Mouse (Mus musculus): ENCODE data around the gene Itga9. TPM values are rescaled to one million over a fixed set of nuclear protein-coding genes. Genes with fewer than 3 reads are reported as not detected.

Gene Itga9
- polyA plus RNA-seq, 1 experiment from 2014 or later: 5.9 TPM

DNA sequence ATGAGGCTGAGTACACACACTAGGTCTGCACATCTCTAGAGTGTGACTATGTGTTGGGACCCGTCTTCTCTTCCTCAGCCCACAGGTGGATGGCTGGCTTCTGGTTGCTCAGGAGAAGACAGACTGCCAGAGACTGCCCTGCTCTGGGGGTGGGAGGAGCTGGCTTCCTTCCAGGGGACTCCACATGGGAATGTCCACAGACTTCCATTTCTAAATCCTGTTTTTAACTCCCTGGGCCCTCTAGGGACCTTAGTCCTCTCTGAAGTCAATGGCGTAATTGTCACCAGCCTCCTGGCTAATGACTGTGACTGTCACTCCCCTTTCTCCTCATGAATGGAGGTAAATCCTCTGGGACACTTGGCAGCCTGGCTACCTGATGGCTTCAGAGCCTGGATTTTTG is 45.4 kb downstream of the Itga9 start:
- no peak for ATAC-seq
- Histone ChIP-seq H3K9me3 (ENCODE audit: control insufficient read depth) (no peaks in the 10 kb centered on the region), H3K9ac (ENCODE audit: low read depth, low read length) (no peak overlapping the region), H3K27me3 (replicated peaks; ENCODE audit: control insufficient read depth, insufficient read depth, low read length) (no peaks in the 10 kb centered on the region), H3K4me2 (replicated peaks; ENCODE audit: low read depth) (no peak overlapping the region), H3K27ac (ENCODE audit: low read depth, low read length) (no peak overlapping the region), H3K4me3 (ENCODE audit: low read depth, low read length) (no peak overlapping the region), H3K36me3 (ENCODE audit: control insufficient read depth, insufficient read depth) (no peaks in the 10 kb centered on the region), H3K4me1 (replicated peaks; ENCODE audit: control insufficient read depth, insufficient read depth, low read length) (no peaks in the 10 kb centered on the region)
- WGBS: 65% methylated on average over 2 of the region's 2 CpGs
- no peak for TF ChIP-seq CTCF (IDR thresholded peaks at IDR 0.05; ENCODE audit: low read depth)

DNA sequence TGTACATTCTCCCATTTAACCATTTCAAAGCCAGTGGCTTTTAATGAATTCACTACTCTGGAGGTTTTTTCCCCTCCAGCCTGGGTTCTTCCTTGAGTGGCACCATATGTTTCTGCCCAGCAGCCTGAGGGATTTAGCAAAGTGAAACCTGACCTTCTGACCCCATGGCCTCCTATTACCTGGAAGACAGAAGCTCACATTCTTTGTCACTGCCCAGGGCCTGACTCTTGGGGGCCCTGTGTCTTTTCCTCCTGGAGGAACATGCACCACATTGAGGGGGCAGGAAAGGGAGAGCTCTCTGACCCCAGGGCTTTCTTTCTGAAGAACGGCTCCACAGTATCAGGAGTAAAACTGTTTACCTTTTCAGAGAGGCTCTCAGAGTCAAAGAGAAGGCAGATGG is 46.9 kb downstream of the Itga9 start:
- no peak for TF ChIP-seq CTCF (IDR thresholded peaks at IDR 0.05; ENCODE audit: low read depth)
- WGBS: 50% methylated on average over 1 of the region's 1 CpGs
- Histone ChIP-seq H3K4me1 (replicated peaks; ENCODE audit: control insufficient read depth, insufficient read depth, low read length) (no peaks in the 10 kb centered on the region), H3K4me2 (replicated peaks; ENCODE audit: low read depth) (no peak overlapping the region), H3K27me3 (replicated peaks; ENCODE audit: control insufficient read depth, insufficient read depth, low read length) (no peaks in the 10 kb centered on the region), H3K9ac (ENCODE audit: low read depth, low read length) (no peak overlapping the region), H3K27ac (ENCODE audit: low read depth, low read length) (no peak overlapping the region), H3K36me3 (ENCODE audit: control insufficient read depth, insufficient read depth) (0 out of 2 replicates have a peak, but pooled peaks cover 3% of the 10 kb centered on the region), H3K9me3 (ENCODE audit: control insufficient read depth) (no peaks in the 10 kb centered on the region), H3K4me3 (ENCODE audit: low read depth, low read length) (no peak overlapping the region)
- no peak for ATAC-seq

DNA sequence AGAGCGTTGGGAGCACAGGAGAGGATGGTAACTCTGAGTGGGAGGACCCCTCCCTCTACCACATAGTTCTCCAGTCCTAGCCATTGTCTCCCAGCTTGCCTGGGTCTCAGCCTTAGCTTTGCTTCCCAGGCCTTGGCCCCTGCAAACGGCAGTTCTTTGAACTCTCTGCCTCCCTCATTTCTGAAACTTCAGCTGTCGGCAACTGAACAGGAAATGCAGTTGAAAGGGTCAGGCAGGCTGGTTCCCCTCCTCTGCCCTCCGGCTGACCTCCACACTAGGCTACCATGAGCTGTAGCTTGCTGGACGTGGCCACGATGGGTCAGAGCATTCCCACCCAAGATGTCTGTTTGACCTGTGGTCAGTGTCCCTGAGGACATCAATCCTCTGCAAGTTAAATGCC is 48.5 kb downstream of the Itga9 start:
- ATAC-seq: no peak
- Histone ChIP-seq H3K4me1 (replicated peaks; ENCODE audit: control insufficient read depth, insufficient read depth, low read length) (no peaks in the 10 kb centered on the region), H3K36me3 (ENCODE audit: control insufficient read depth, insufficient read depth) (0 out of 2 replicates have a peak, but pooled peaks cover 5% of the 10 kb centered on the region), H3K27me3 (replicated peaks; ENCODE audit: control insufficient read depth, insufficient read depth, low read length) (no peaks in the 10 kb centered on the region), H3K4me3 (ENCODE audit: low read depth, low read length) (no peak overlapping the region), H3K9ac (ENCODE audit: low read depth, low read length) (no peak overlapping the region), H3K9me3 (ENCODE audit: control insufficient read depth) (no peaks in the 10 kb centered on the region), H3K4me2 (replicated peaks; ENCODE audit: low read depth) (no peak overlapping the region), H3K27ac (ENCODE audit: low read depth, low read length) (no peak overlapping the region)
- TF ChIP-seq CTCF (IDR thresholded peaks at IDR 0.05; ENCODE audit: low read depth): no peak
- 30% methylated on average over 6 of the region's 6 CpGs for WGBS

DNA sequence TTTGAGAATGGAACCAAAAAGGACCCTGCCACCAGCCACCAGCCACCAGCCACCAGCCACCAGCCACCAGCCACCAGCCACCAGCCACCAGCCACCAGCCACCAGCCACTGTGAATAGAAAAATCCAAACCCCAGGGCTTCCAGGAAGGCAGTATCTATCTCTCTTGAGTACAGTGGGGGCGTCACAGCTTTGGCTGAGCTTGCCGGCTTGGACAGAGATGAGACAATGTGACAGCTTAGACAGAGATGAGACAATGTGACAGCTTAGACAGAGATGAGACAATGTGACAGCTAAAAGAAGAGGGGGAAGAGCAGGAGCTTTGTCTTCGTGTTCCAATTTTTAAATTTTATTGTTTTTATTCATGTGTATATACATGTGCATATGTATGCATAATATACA is 49.2 kb downstream of the Itga9 start:
- Histone ChIP-seq H3K9ac (ENCODE audit: low read depth, low read length) (no peak overlapping the region), H3K36me3 (ENCODE audit: control insufficient read depth, insufficient read depth) (0 out of 2 replicates have a peak, but pooled peaks cover 5% of the 10 kb centered on the region), H3K4me3 (ENCODE audit: low read depth, low read length) (no peak overlapping the region), H3K4me2 (replicated peaks; ENCODE audit: low read depth) (no peak overlapping the region), H3K9me3 (ENCODE audit: control insufficient read depth) (no peaks in the 10 kb centered on the region), H3K27me3 (replicated peaks; ENCODE audit: control insufficient read depth, insufficient read depth, low read length) (no peaks in the 10 kb centered on the region), H3K27ac (ENCODE audit: low read depth, low read length) (no peak overlapping the region), H3K4me1 (replicated peaks; ENCODE audit: control insufficient read depth, insufficient read depth, low read length) (no peaks in the 10 kb centered on the region)
- ATAC-seq: no peak
- TF ChIP-seq CTCF (IDR thresholded peaks at IDR 0.05; ENCODE audit: low read depth): no peak
- WGBS: 82% methylated on average over 3 of the region's 3 CpGs

DNA sequence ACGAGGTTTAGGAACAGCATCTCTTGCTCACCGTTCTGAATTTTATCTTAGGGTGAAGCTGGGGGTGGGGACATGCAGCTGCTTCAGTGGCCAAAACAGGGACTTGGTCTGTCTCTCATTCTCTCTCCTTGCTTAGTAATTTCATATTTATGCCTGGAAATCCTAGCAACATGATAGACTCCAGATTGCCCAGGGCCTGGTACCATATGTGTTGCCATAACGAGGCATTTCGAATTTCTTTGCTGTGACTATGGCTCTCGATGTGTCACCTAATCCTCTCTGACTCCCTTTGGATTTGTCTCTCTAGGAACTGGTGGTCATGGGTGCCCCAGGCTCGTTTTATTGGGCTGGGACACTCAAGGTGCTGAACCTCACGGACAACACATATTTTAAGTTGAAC is 51.7 kb downstream of the Itga9 start:
- no peak overlapping the region for H3K4me3 ChIP-seq (ENCODE audit: low read depth, low read length)
- no peak for TF ChIP-seq CTCF (IDR thresholded peaks at IDR 0.05; ENCODE audit: low read depth)
- WGBS: 91% methylated on average over 7 of the region's 7 CpGs
- no peaks in the 10 kb centered on the region for H3K27me3 ChIP-seq (replicated peaks; ENCODE audit: control insufficient read depth, insufficient read depth, low read length)
- H3K36me3 ChIP-seq (ENCODE audit: control insufficient read depth, insufficient read depth): 0 out of 2 replicates have a peak, but pooled peaks cover 13% of the 10 kb centered on the region
- H3K4me1 ChIP-seq (replicated peaks; ENCODE audit: control insufficient read depth, insufficient read depth, low read length): no peaks in the 10 kb centered on the region
- no peak for ATAC-seq
- no peak overlapping the region for H3K9ac ChIP-seq (ENCODE audit: low read depth, low read length)
- H3K27ac ChIP-seq (ENCODE audit: low read depth, low read length): no peak overlapping the region
- no peak overlapping the region for H3K4me2 ChIP-seq (replicated peaks; ENCODE audit: low read depth)
- no peaks in the 10 kb centered on the region for H3K9me3 ChIP-seq (ENCODE audit: control insufficient read depth)

DNA sequence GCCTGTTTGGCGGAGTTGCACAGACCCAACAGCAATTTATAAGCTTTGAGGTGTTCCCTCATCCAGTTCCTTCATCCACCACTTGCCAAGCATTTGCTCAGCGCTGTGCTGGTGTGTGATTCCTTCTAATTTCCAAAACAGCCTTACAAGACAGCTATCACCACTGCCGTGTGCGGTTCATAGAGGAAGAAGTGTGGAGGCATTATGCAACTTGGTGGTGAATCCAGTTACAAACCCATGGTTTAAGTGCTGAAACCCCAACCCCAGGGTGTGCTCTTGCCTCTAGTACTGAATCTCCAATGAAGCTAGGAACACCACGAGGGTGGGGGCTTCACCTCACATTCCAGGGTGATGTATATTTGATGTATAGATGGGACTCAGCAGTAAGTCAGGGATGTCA is 53.3 kb downstream of the Itga9 start:
- Histone ChIP-seq H3K4me2 (replicated peaks; ENCODE audit: low read depth) (no peak overlapping the region), H3K4me3 (ENCODE audit: low read depth, low read length) (no peak overlapping the region), H3K27ac (ENCODE audit: low read depth, low read length) (no peak overlapping the region), H3K9me3 (ENCODE audit: control insufficient read depth) (no peaks in the 10 kb centered on the region), H3K36me3 (ENCODE audit: control insufficient read depth, insufficient read depth) (peaks cover 18% of the 10 kb centered on the region; the same call in 1 of the 2 replicates), H3K27me3 (replicated peaks; ENCODE audit: control insufficient read depth, insufficient read depth, low read length) (no peaks in the 10 kb centered on the region), H3K9ac (ENCODE audit: low read depth, low read length) (no peak overlapping the region), H3K4me1 (replicated peaks; ENCODE audit: control insufficient read depth, insufficient read depth, low read length) (no peaks in the 10 kb centered on the region)
- 86% methylated on average over 5 of the region's 5 CpGs for WGBS
- no peak for TF ChIP-seq CTCF (IDR thresholded peaks at IDR 0.05; ENCODE audit: low read depth)
- ATAC-seq: no peak

DNA sequence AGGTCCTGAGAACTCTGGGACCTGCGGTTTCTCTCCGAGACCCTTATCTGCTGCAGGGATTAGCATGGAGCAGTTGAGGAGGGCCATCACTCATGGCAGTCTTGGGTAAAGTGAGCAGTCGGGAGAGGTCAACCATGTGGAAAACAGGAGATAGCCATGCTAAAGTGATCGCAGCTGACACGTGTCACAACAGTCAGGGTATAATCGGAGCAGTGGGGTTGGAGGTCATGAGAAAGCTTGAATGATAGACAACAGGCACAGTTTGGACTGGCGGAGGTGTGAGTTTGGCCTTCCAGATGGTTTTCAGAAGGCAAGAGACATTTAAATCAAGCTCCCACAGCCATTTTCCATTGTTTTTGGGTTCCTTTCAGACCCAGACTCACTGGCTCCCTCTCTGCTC is 53.8 kb downstream of the Itga9 start:
- Histone ChIP-seq H3K9ac (ENCODE audit: low read depth, low read length) (no peak overlapping the region), H3K27me3 (replicated peaks; ENCODE audit: control insufficient read depth, insufficient read depth, low read length) (no peaks in the 10 kb centered on the region), H3K4me1 (replicated peaks; ENCODE audit: control insufficient read depth, insufficient read depth, low read length) (no peaks in the 10 kb centered on the region), H3K4me3 (ENCODE audit: low read depth, low read length) (no peak overlapping the region), H3K9me3 (ENCODE audit: control insufficient read depth) (no peaks in the 10 kb centered on the region), H3K4me2 (replicated peaks; ENCODE audit: low read depth) (no peak overlapping the region), H3K36me3 (ENCODE audit: control insufficient read depth, insufficient read depth) (peaks cover 18% of the 10 kb centered on the region; the same call in 1 of the 2 replicates), H3K27ac (ENCODE audit: low read depth, low read length) (no peak overlapping the region)
- no peak for ATAC-seq
- TF ChIP-seq CTCF (IDR thresholded peaks at IDR 0.05; ENCODE audit: low read depth): no peak
- WGBS: 71% methylated on average over 7 of the region's 7 CpGs
